Mouse (Mus musculus) liver, embryonic 11.5 days (tissue): ENCODE results near the gene Src. TPM values are rescaled to one million over a fixed set of nuclear protein-coding genes. Genes with fewer than 3 reads are reported as not detected.

ENCODE experiments used
- ATAC-seq: fragments of 200-750 bp; cut with Nextera tagmentation; replicated peaks from 2 replicates; pipeline ENCODE4 v1.8.0; 2017; ENCODE audit warnings: moderate number of reproducible peaks, mild to moderate bottlenecking, moderate TSS enrichment, moderate library complexity; ENCODE audit not compliant: low FRiP score
- DNase-seq: peaks from one replicate; pipeline ENCODE4 v3.0.0-alpha.2; 2017; ENCODE audit warnings: low spot score
- H3K27ac ChIP-seq: fragments of 300-500 bp; sonication (generic); 2 replicates; pipeline ENCODE4 v1.5.1; 2014; ENCODE audit warnings: mild to moderate bottlenecking, low read depth, low read length, control low read depth
- H3K27me3 ChIP-seq: fragments of 300-500 bp; sonication (generic); replicated peaks from 2 replicates; pipeline ENCODE4 v1.6.1; 2014; ENCODE audit warnings: low read length, mixed read lengths; ENCODE audit not compliant: control insufficient read depth, insufficient read depth
- H3K36me3 ChIP-seq: fragments of 300-500 bp; sonication (generic); 2 replicates; pipeline ENCODE4 v1.6.1; 2014; ENCODE audit warnings: mild to moderate bottlenecking, low read length, moderate library complexity, mixed read lengths; ENCODE audit not compliant: control insufficient read depth, insufficient read depth
- H3K4me1 ChIP-seq: fragments of 300-500 bp; sonication (generic); replicated peaks from 2 replicates; pipeline ENCODE4 v1.6.1; 2014; ENCODE audit warnings: low read length, mixed read lengths; ENCODE audit not compliant: control insufficient read depth, insufficient read depth
- H3K4me2 ChIP-seq: fragments of 300-500 bp; sonication (generic); 2 replicates; pipeline ENCODE4 v1.6.1; 2014; ENCODE audit warnings: mild to moderate bottlenecking, control low read depth, moderate library complexity
- H3K4me3 ChIP-seq: fragments of 300-500 bp; sonication (generic); 2 replicates; pipeline ENCODE4 v1.5.1; 2014; ENCODE audit warnings: low read depth, low read length, control low read depth
- H3K9ac ChIP-seq: fragments of 300-500 bp; sonication (generic); 2 replicates; pipeline ENCODE4 v1.6.1; 2014; ENCODE audit warnings: low read depth, low read length, control low read depth
- H3K9me3 ChIP-seq: fragments of 300-500 bp; sonication (generic); 2 replicates; pipeline ENCODE4 v1.6.1; 2016; ENCODE audit warnings: low read length, inconsistent platforms, mixed read lengths; ENCODE audit not compliant: control insufficient read depth
- WGBS: fragments of 180-500 bp; shearing (Covaris S2); extraction: QIAGEN DNeasy Blood & Tissue Kit; methylation state at CpG from one replicate; pipeline ENCODE4 v1.1.7; 2014; 5-methylcytosine and 5-hydroxymethylcytosine counted together
- polyA plus RNA-seq: library from polyadenylated mRNA; unstranded; fragments of >200 nt; fragmentation: Nextera tagmentation; extraction: Ambion mirVana; gene quantifications from 2 replicates; pipeline ENCODE4 v1.2.1, GENCODE M21; 2014

Src gene
- polyA plus RNA-seq, 1 experiment from 2014 or later, result 4.4 TPM

DNA sequence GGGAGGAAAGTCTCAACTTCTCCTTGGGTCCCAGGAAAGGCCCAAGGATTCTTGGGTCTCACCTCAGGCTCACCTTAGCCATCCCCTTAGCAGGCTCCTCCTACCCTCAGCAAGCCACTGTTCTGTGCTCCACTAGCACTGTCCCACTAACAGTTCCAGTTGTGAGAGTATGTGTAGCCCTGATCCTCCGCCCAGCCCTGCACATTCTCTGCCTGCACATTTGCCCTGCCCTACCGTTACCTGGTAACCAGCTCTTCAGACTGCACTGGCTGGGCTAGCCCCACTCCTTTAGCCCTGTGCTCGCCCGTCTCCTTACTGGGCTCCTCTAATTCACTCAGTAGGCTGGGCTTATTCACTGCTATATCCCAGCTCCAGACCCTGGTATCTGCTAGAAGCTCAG lies 2.2 kb downstream of the Src start:
- 85% methylated on average over 4 of the region's 4 CpGs for WGBS
- DNase-seq, result no peak
- H3K4me1 ChIP-seq, result peaks cover 16% of the 10 kb centered on the region

DNA sequence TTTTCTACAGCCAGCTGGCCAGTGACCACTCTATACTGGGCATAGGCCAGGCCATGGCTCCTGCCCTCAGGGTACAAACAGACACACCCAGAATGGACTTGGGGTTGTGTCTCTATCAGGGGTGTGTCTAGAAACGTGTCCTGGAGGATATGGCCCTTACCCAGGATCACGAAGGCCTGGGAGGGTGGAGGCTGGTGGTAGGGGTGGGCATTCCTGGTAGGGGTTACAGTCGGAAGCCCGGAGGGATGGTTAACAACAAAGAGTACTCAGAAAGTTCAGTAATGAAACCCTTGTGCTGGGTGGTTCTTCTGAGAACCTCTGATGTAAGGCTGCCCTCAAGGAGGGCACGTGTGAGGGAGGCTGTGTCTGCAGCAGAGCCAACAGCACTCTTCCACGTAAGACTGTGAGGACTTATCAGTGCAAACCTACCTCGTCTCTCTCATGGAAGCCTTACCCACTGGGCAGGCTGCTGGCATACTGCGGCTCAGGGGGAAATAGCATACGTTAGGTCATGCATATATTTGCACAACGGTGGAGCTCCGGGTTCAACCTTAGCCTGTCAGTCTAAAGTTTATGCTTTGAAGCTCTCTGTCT lies 3.9 kb downstream of the Src start:
- DNase-seq (no peak), ATAC-seq (no peak)
- H3K9ac ChIP-seq, result no peak overlapping the region
- no peak overlapping the region for H3K4me2 ChIP-seq
- 64% methylated on average over 11 of the region's 11 CpGs for WGBS
- H3K27me3 ChIP-seq, result peaks cover 18% of the 10 kb centered on the region
- no peaks in the 10 kb centered on the region for H3K9me3 ChIP-seq
- no peak overlapping the region for H3K4me3 ChIP-seq
- peak overlapping the region; percentile 77; the same call in 1 of the 2 replicates for H3K27ac ChIP-seq
- no peaks in the 10 kb centered on the region for H3K36me3 ChIP-seq
- H3K4me1 ChIP-seq, result peaks cover 20% of the 10 kb centered on the region

More for the DNA sequence above, 2.2 kb downstream of the Src start:
- no peak overlapping the region for H3K4me2 ChIP-seq
- no peak for ATAC-seq
- no peak overlapping the region for H3K9ac ChIP-seq
- no peaks in the 10 kb centered on the region for H3K36me3 ChIP-seq
- H3K27me3 ChIP-seq, result peaks cover 18% of the 10 kb centered on the region
- no peak overlapping the region for H3K27ac ChIP-seq
- H3K9me3 ChIP-seq, result no peaks in the 10 kb centered on the region
- no peak overlapping the region for H3K4me3 ChIP-seq

DNA sequence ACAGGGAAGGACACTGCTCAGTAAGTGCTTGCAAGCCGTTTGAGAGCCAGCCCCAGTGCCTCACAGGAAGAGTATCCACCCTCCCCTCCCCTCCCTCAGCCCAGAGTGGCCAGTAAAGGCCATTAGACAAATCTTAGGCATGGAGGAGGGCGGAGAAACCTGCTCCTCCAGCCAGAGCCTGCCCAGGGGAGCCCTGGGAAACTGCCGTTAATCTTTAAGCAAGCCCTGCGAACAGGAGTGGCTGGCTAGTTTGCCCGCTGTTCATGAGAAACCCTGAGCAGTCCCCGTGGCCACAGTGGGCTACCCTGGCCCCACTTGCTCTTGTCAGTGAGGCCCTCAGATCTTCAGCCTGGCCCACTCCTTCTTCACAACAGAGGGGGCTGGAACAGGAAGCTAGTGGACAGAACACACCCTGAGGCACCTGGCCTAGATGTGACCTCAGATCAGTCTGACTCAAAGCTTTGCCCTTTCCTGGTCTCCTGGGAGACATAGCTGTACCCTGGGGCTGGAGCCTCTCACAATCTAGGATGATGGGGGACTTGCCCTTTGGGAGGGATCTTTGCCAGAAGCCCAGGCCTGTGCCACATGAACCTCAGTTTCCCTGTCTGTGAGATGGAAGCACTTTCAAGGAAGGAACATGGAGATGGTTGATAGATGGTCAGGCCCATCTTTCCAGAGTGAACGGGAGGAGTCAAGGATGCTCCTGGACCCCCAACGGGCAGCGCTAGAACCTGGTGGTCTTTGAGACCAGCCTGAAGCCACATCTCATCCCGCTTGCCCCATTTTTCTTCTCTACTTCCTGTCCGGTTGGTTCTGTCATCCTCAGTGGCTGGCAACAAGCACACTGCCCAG lies 4.8 kb downstream of the Src start:
- WGBS, result 47% methylated on average over 11 of the region's 11 CpGs
- H3K36me3 ChIP-seq, result no peaks in the 10 kb centered on the region
- peak overlapping the region; percentile 84; the same call in 1 of the 2 replicates for H3K9ac ChIP-seq
- peak overlapping the region; percentile 81 for H3K4me2 ChIP-seq
- H3K27ac ChIP-seq, result peak overlapping the region; percentile 77
- H3K27me3 ChIP-seq, result peaks cover 17% of the 10 kb centered on the region
- H3K9me3 ChIP-seq, result no peaks in the 10 kb centered on the region
- ATAC-seq (peak; percentile 28; the same call in 1 of the 2 replicates), DNase-seq (peak; percentile 56)
- H3K4me1 ChIP-seq, result peaks cover 20% of the 10 kb centered on the region
- peak overlapping the region; percentile 71 for H3K4me3 ChIP-seq

DNA sequence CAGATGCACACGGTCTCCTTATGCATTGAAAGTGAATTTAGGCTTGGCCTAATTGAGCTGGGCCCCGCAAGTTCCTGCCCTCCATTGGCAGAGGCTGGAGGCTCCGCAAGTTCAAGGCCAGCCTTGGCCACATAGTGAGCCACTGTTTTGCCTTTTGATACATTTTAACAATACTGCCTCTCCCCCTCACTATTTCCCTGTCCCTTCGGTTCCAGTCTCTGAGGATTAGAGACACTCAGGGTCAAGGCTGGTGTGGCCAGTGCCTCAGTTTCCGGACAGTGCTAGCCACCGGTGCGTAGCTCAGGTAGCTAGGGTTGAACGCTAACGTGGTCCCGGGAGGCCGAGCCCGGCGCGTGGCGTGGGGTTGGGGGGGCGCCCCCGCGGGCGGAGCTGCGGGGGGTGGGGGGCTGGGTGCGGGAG lies 5.5 kb downstream of the Src start:
- no peak for DNase-seq
- H3K27me3 ChIP-seq, result peaks cover 16% of the 10 kb centered on the region
- peak overlapping the region; percentile 77; the same call in 1 of the 2 replicates for H3K27ac ChIP-seq
- peaks cover 15% of the 10 kb centered on the region for H3K4me1 ChIP-seq
- H3K4me2 ChIP-seq, result peak overlapping the region; percentile 81
- H3K4me3 ChIP-seq, result peak overlapping the region; percentile 71
- 8% methylated on average over 20 of the region's 21 CpGs for WGBS
- H3K9ac ChIP-seq, result peak overlapping the region; percentile 84
- H3K36me3 ChIP-seq, result no peaks in the 10 kb centered on the region
- no peaks in the 10 kb centered on the region for H3K9me3 ChIP-seq
- no peak for ATAC-seq

DNA sequence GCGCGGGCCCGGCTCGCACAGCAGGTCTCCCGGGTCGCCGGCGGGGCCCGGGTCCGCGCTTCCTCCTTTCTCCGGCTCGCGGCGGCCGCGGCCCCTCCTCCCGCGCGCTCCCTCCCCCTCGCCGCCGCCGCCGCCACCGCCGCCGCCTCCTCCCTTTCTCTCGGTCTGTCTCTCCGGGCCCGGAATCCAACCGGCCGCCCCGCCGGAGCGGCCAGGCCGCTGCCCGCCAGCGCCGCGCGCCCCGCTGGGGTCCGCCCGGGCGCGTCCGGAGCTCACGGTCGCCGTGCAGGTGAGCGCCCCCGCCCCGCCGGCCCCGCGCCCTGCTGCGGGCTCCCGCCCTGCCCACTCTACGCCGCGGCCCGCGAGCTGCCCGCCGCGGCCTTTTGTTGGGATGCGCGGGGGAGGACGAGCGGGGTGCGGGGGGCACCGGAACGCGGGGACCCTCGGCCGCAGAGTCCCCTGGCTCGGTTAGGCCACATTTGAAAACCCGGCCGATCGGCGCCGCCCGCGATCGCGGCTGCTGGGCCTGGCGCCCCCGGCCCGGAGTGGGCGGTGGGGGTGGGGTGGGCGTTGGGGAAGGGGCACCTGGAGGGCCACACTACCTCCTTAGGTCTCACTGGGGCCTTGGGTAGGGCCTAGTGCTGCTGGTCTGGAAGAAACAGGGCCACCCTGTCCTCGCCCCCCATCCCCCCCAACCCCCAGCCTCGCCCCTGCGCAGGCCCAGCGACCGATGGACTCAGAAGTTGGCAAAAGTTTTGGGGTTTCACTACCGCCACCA lies 6.1 kb downstream of the Src start:
- H3K36me3 ChIP-seq, result no peaks in the 10 kb centered on the region
- peaks cover 15% of the 10 kb centered on the region for H3K4me1 ChIP-seq
- peaks cover 16% of the 10 kb centered on the region for H3K27me3 ChIP-seq
- H3K4me3 ChIP-seq, result peak overlapping the region; percentile 71
- H3K9ac ChIP-seq, result peak overlapping the region; percentile 84
- H3K9me3 ChIP-seq, result no peaks in the 10 kb centered on the region
- peak overlapping the region; percentile 81 for H3K4me2 ChIP-seq
- WGBS, result 4% methylated on average over 75 of the region's 98 CpGs
- DNase-seq, result no peak
- H3K27ac ChIP-seq, result peak overlapping the region; percentile 77
- no peak for ATAC-seq

DNA sequence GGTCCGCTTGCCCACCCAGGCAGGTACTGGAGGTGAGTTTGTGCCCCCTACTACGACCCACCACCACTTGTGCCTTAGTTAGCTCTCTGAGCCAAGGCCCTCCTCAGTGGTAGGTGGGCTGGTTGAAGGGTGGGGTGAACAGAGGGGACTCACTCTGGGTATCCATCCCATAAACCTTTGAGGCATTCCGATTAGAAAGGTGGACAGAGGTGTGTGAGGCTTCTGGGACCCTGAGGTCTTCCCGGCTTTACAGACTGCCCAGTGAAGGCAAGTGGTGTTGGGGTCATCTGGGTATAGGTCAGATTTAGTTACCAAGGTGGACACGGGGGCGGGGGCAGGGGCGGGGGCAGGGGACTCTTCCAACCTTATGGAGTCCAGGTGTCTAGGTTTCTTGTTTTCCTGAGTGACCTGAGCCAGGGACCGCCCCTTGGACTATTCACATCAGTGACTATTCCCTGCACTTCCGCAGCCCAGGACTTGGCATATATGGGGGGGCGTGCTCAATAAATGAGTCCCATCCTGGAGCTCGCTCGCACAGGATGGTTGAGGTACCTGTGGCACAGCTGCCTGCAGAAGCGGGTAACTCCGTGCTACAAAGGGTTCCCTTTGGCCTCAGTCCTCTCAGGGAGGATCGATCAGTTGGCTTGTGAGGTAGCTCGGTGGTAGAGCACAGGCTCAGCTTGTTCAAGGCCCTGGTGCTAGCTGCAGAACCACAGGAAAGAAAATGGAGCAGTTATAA lies 6.8 kb downstream of the Src start:
- DNase-seq, result no peak
- 71% methylated on average over 16 of the region's 16 CpGs for WGBS

DNA sequence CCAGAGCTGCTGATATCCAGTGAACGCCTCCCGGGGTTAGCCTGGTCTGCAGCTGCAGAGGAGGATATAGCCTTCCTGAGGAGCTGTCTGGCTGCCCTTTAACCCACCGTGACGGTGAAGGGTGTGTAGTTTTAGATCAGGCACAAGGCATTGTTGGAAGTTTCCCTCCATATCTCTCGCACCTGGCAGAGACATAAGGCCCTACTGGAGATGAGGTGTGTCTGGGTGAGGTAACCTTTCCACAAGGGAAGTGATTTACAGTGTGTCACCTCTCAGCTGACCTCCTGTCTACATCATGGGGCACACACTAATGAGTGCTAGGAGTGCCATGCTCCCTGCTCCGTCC lies 7.4 kb downstream of the Src start:
- Histone ChIP-seq H3K4me2 (peak overlapping the region; percentile 81; the same call in 1 of the 2 replicates), H3K27ac (no peak overlapping the region; the same call in 1 of the 2 replicates), H3K9ac (0 out of 2 replicates have a peak overlapping the region, but pooled peaks have one; percentile 20), H3K36me3 (no peaks in the 10 kb centered on the region), H3K4me3 (no peak overlapping the region), H3K4me1 (peaks cover 15% of the 10 kb centered on the region), H3K27me3 (peaks cover 16% of the 10 kb centered on the region), H3K9me3 (no peaks in the 10 kb centered on the region)
- 61% methylated on average over 6 of the region's 6 CpGs for WGBS
- DNase-seq (no peak), ATAC-seq (no peak)

More for the DNA sequence above, 6.8 kb downstream of the Src start:
- no peak for ATAC-seq
- Histone ChIP-seq H3K27me3 (peaks cover 16% of the 10 kb centered on the region), H3K27ac (peak overlapping the region; percentile 77), H3K9ac (peak overlapping the region; percentile 84), H3K4me2 (peak overlapping the region; percentile 81), H3K4me3 (peak overlapping the region; percentile 71), H3K9me3 (no peaks in the 10 kb centered on the region), H3K4me1 (peaks cover 15% of the 10 kb centered on the region), H3K36me3 (no peaks in the 10 kb centered on the region)

DNA sequence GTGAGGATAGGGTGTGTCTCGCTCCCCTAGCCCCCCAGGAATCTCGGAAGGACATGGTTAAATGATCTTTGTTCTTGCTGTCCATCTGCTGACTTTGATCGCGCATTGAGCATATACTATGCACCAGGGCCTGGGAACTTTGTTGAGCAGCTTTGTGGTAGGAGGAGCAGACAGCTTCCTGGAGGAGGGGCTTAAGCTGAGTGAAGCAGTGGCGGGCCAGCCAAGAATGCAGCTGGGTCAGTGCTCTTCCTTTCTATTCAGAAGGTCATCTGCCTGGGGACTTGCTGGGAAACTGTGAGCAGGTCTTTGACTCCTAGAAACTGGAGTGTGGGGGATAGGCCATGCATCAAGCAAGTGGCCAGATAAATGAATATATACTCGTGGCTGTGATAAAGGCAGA lies 7.9 kb downstream of the Src start:
- DNase-seq, result no peak
- H3K4me2 ChIP-seq, result no peak overlapping the region
- no peaks in the 10 kb centered on the region for H3K9me3 ChIP-seq
- H3K27ac ChIP-seq, result no peak overlapping the region; the same call in 1 of the 2 replicates
- no peak overlapping the region for H3K9ac ChIP-seq
- H3K36me3 ChIP-seq, result no peaks in the 10 kb centered on the region
- H3K4me1 ChIP-seq, result peaks cover 21% of the 10 kb centered on the region
- no peak for ATAC-seq
- no peak overlapping the region for H3K4me3 ChIP-seq
- peaks cover 16% of the 10 kb centered on the region for H3K27me3 ChIP-seq
- WGBS, result 57% methylated on average over 6 of the region's 6 CpGs
